Mouse (Mus musculus): ENCODE measurements around the gene Gbx2.

Gbx2 gene

GRCm38 (mm10) chr1:89931120-89931519 is at the start of gene Gbx2:
Gene Gbx2 (minus strand): TSS chr1:89931179.
- in situ Hi-C loops (cut with MboI), result no loop called here

GRCm38 (mm10) chr1:89977261-89977660 is 46.3 kb upstream of the Gbx2 start:
- in situ Hi-C loops (cut with MboI), result no loop called here

GRCm38 (mm10) chr1:89976411-89976810 is 45.4 kb upstream of the Gbx2 start:
- in situ Hi-C loops (cut with MboI), result no loop called here

GRCm38 (mm10) chr1:89974541-89974940 is 43.6 kb upstream of the Gbx2 start:
- in situ Hi-C loops (cut with MboI), result no loop called here

- in situ Hi-C loops (cut with MboI), result no loop called here
Measured at GRCm38 (mm10) chr1:89971848-89972247, 40.9 kb upstream of the Gbx2 start.

- in situ Hi-C loops (cut with MboI), result no loop called here
Measured at GRCm38 (mm10) chr1:89969714-89970110, 38.7 kb upstream of the Gbx2 start.

- in situ Hi-C loops (cut with MboI), result no loop called here
Measured at GRCm38 (mm10) chr1:89969072-89969713, 38.2 kb upstream of the Gbx2 start.

GRCm38 (mm10) chr1:89968111-89968851 is 37.3 kb upstream of the Gbx2 start:
- in situ Hi-C loops (cut with MboI), result no loop called here

GRCm38 (mm10) chr1:89967585-89967984 is 36.6 kb upstream of the Gbx2 start:
- in situ Hi-C loops (cut with MboI), result no loop called here

- in situ Hi-C loops (cut with MboI), result no loop called here
Measured at GRCm38 (mm10) chr1:89964426-89964825, 33.4 kb upstream of the Gbx2 start.

GRCm38 (mm10) chr1:89963296-89963695 is 32.3 kb upstream of the Gbx2 start:
- in situ Hi-C loops (cut with MboI), result no loop called here

GRCm38 (mm10) chr1:89962092-89962491 is 31.1 kb upstream of the Gbx2 start:
- in situ Hi-C loops (cut with MboI), result no loop called here

GRCm38 (mm10) chr1:89959393-89959792 is 28.4 kb upstream of the Gbx2 start:
- in situ Hi-C loops (cut with MboI), result no loop called here

GRCm38 (mm10) chr1:89943202-89943601 is 12.2 kb upstream of the Gbx2 start:
- in situ Hi-C loops (cut with MboI), result no loop called here

- in situ Hi-C loops (cut with MboI), result no loop called here
Measured at GRCm38 (mm10) chr1:89942395-89942976, 11.5 kb upstream of the Gbx2 start.

- in situ Hi-C loops (cut with MboI), result no loop called here
Measured at GRCm38 (mm10) chr1:89941701-89942381, 10.9 kb upstream of the Gbx2 start.

GRCm38 (mm10) chr1:89940961-89941524 is 10.1 kb upstream of the Gbx2 start:
- in situ Hi-C loops (cut with MboI), result no loop called here

- in situ Hi-C loops (cut with MboI), result no loop called here
Measured at GRCm38 (mm10) chr1:89939981-89940726, 9.2 kb upstream of the Gbx2 start.

- in situ Hi-C loops (cut with MboI), result no loop called here
Measured at GRCm38 (mm10) chr1:89939596-89939960, 8.6 kb upstream of the Gbx2 start.

GRCm38 (mm10) chr1:89938884-89939595 is 8.1 kb upstream of the Gbx2 start:
- in situ Hi-C loops (cut with MboI), result no loop called here
